Mouse (Mus musculus) cortical plate, adult 2 months (tissue): ENCODE data around the gene Rai1. TPM values are rescaled to one million over a fixed set of nuclear protein-coding genes. Genes with fewer than 3 reads are reported as not detected.
A peak's percentile ranks its signal among the peaks of the same experiment; 100 is the strongest.

ENCODE experiments used
- H3K27ac ChIP-seq: fragments of 200-500 bp; 2 replicates; pipeline ENCODE4 v1.5.1; 2012; ENCODE audit warnings: low read length, control low read depth, inconsistent platforms; ENCODE audit not compliant: insufficient read depth
- H3K4me1 ChIP-seq: fragments of 200-500 bp; 2 replicates; pipeline ENCODE4 v1.6.1; 2011; ENCODE audit warnings: low read length; ENCODE audit not compliant: control insufficient read depth, insufficient read depth
- H3K4me3 ChIP-seq: fragments of 200-500 bp; 2 replicates; pipeline ENCODE4 v1.5.1; 2011; ENCODE audit warnings: mild to moderate bottlenecking, low read length, control low read depth; ENCODE audit not compliant: insufficient read depth
- CTCF ChIP-seq: fragments of 200-500 bp; IDR thresholded peaks from 2 replicates; pipeline ENCODE4 v1.5.1; 2011; ENCODE audit warnings: mild to moderate bottlenecking, control low read depth, low read length; ENCODE audit not compliant: insufficient read depth; ENCODE audit errors: extremely low read depth
- POLR2A ChIP-seq: fragments of 200-500 bp; IDR thresholded peaks from 2 replicates; pipeline ENCODE4 v1.6.1; 2011; ENCODE audit warnings: mild to moderate bottlenecking, low read length, control low read depth; ENCODE audit not compliant: insufficient read depth; ENCODE audit errors: extremely low read depth
- polyA plus RNA-seq: library from polyadenylated mRNA; depleted of rRNA; stranded (reverse); fragments of >200 nt; gene quantifications from 2 replicates; pipeline ENCODE4 v1.2.3, GENCODE M21; 2012

Rai1 gene
- polyA plus RNA-seq, 1 experiment: 41.8 TPM

DNA sequence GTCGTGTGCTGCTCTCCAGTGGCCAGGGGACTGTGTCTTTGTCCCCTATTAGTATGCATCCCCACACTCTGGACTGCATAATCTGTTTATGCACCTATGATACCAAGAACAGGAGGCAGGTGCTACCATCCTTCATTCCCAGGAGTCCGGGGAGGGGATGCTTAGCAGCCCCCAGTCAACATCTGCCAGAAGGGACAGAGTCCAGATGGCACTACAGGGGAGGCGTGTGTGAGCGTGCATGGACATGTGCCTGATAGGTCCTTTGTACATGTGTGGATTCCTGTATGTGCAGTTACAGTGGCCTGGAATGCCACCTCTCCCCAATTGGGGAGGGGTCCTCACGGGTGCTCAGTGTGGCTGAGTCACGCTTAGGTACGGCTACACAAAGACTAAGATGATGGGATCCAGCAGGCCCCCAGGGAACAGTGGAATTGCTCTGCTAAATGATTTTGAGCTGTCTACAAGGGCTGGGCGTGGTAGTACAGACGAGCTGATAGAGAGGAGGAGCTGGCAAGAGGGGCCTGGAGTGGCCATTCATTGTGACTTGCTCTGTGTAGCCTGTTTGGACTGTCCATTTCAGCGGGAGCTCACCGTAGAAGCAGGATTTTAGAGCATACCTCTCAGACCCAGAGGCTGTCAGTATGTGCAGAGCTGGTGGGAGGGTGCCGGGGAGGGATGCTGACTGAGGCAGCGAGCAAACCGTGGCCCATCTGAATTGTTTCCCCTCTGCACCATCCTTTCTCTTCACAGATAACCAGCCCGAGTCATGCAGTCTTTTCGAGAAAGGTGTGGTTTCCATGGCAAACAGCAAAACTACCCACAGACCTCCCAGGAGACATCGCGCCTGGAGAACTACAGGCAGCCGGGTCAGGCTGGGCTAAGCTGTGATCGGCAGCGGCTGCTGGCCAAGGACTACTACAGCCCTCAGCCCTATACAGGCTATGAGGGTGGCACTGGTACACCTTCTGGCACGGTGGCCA lies 79.8 kb downstream of the Rai1 start:
- no peak overlapping the region for H3K4me3 ChIP-seq
- no peak for TF ChIP-seq CTCF
- TF ChIP-seq POLR2A: peak; percentile 46; the same call in 1 of the 2 replicates
- H3K4me1 ChIP-seq: peaks cover 21% of the 10 kb centered on the region
- H3K27ac ChIP-seq: peak overlapping the region; percentile 36

DNA sequence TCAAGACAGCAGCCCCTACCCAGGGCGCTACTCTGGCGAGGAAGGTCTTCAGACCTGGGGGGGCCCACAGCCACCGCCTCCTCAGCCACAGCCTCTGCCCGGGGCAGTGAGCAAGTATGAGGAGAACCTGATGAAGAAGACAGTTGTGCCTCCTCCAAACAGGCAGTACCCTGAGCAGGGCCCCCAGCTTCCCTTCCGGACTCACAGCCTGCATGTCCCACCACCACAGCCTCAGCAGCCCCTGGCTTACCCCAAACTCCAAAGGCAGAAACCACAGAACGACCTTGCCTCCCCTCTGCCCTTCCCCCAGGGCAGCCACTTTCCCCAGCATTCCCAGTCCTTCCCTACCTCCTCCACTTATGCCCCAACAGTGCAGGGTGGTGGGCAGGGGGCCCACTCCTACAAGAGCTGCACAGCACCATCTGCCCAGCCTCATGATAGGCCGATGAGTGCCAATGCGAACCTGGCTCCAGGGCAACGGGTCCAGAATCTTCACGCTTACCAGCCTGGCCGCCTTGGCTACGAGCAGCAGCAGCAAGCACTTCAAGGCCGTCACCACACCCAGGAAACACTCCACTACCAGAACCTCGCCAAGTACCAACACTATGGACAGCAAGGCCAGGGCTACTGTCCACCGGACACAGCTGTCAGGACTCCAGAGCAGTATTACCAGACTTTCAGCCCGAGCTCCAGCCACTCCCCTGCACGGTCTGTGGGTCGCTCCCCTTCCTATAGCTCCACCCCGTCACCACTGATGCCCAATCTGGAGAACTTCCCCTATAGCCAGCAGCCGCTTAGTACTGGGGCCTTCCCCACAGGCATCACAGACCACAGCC lies 80.8 kb downstream of the Rai1 start:
- Histone ChIP-seq H3K4me3 (no peak overlapping the region), H3K27ac (peak overlapping the region; percentile 36), H3K4me1 (peaks cover 21% of the 10 kb centered on the region)
- TF ChIP-seq POLR2A (no peak), CTCF (no peak)

DNA sequence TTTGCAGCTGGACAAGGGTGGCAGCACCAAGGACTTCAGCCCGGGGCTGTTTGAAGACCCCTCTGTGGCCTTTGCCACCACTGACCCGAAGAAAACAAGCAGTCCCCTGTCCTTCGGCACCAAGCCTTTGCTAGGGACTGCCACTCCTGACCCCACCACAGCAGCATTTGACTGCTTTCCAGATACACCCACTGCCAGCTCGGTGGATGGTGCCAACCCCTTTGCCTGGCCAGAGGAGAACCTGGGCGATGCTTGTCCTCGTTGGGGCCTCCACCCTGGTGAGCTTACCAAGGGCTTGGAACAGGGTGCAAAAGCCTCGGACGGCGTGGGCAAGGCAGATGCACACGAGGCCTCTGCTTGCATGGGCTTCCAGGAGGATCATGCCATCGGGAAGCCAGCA lies 82.3 kb downstream of the Rai1 start:
- TF ChIP-seq CTCF: no peak
- TF ChIP-seq POLR2A: no peak
- peaks cover 21% of the 10 kb centered on the region for H3K4me1 ChIP-seq
- H3K4me3 ChIP-seq: no peak overlapping the region
- no peak overlapping the region for H3K27ac ChIP-seq

DNA sequence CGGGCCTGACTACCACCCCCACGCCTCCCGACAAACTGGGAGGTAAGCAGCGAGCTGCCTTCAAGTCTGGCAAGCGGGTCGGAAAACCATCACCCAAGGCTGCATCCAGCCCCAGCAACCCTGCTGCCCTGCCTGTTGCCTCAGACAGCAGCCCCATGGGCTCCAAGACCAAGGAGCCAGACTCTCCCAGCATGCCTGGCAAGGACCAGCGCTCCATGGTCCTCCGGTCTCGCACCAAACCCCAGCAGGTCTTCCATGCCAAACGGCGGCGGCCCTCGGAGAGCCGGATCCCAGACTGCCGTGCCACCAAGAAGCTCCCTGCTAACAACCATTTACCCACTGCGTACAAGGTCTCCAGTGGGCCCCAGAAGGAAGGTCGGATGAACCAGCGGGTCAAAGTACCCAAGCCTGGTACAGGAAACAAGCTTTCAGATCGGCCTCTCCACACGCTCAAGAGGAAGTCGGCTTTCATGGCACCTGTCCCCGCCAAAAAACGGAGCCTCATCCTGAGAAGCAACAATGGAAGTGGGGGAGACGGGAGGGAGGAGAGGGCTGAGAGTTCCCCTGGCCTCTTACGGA lies 83.6 kb downstream of the Rai1 start:
- Histone ChIP-seq H3K27ac (no peak overlapping the region), H3K4me3 (no peak overlapping the region), H3K4me1 (peaks cover 12% of the 10 kb centered on the region)
- no peak for TF ChIP-seq POLR2A
- TF ChIP-seq CTCF: no peak

DNA sequence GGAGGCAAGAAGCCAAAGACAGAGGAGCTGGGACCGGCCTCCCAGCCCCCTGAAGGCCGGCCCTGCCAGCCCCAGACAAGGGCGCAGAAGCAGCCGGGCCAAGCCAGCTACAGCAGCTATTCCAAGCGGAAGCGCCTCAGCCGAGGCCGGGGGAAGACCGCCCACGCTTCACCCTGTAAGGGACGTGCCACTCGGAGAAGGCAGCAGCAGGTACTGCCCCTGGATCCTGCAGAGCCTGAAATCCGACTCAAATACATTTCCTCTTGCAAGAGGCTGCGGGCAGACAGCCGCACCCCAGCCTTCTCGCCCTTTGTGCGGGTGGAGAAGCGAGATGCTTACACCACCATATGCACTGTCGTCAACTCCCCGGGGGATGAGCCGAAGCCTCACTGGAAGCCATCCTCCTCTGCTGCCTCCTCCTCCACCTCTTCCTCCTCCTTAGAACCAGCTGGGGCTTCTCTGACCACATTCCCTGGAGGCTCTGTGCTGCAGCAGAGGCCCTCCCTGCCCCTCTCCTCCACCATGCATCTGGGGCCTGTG lies 84.8 kb downstream of the Rai1 start:
- Histone ChIP-seq H3K4me3 (no peak overlapping the region), H3K4me1 (peaks cover 7% of the 10 kb centered on the region; the same call in 1 of the 2 replicates), H3K27ac (no peak overlapping the region)
- no peak for TF ChIP-seq POLR2A
- TF ChIP-seq CTCF: no peak

DNA sequence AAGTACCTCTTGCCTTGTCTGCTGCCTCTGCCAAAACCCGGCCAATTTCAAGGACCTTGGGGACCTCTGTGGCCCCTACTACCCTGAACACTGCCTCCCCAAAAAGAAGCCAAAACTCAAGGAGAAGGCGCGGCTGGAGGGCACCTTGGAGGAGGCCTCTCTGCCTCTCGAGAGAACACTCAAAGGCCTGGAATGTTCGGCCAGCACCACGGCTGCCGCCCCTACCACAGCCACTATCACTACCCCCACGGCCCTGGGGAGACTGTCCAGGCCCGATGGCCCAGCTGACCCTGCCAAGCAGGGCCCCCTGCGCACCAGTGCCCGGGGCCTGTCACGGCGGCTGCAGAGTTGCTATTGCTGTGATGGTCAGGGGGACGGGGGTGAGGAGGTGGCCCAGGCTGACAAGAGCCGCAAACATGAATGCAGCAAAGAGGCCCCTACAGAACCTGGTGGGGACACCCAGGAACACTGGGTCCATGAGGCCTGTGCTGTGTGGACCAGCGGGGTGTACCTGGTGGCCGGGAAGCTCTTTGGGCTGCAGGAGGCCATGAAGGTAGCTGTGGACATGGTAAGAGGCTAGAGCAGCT lies 85.3 kb downstream of the Rai1 start:
- Histone ChIP-seq H3K4me3 (no peak overlapping the region), H3K27ac (no peak overlapping the region), H3K4me1 (peaks cover 2% of the 10 kb centered on the region; the same call in 1 of the 2 replicates)
- TF ChIP-seq POLR2A: no peak
- no peak for TF ChIP-seq CTCF

DNA sequence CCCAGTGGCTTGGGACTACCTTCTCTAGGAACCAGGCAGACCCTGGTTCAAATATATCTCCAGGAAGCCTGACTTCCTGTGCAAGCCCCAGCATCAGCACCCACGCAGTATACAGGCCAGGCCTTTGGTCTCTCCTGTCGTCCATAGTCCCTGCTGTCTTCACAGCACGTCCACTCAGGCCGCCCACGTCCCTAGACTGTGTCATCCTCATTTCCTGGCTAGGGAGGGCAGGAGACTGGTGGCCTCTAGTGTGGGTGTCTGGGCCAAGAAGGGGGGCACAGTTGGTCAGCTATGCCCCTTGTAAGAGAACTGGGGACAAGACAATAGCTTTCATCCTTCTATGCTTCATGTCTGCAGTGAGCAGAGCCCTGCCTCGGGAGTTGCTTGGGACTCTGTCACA lies 87.7 kb downstream of the Rai1 start:
- H3K27ac ChIP-seq: no peak overlapping the region
- H3K4me1 ChIP-seq: no peaks in the 10 kb centered on the region
- no peak overlapping the region for H3K4me3 ChIP-seq
- TF ChIP-seq POLR2A: no peak

DNA sequence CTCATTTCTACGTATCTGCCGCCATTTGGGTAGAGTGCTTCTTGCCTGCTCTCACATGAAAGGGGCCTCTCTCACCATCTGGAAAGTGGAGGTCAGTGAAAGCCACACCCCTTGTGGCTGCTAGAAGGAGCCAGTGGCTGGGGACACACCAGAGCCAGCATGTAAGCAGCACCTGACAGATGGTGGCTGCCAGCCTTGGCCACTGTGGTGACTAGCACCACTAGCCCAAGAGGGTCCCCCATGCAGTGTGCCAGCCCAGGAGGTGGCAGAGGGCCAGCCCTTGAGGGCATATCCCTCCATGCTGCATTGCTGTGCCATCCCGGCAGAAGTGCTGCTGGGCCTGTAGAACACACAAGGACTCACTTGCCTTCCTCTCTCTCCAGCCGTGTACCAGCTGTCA lies 88.7 kb downstream of the Rai1 start:
- Histone ChIP-seq H3K4me1 (no peaks in the 10 kb centered on the region), H3K27ac (no peak overlapping the region), H3K4me3 (no peak overlapping the region)
- TF ChIP-seq POLR2A (no peak), CTCF (no peak)

DNA sequence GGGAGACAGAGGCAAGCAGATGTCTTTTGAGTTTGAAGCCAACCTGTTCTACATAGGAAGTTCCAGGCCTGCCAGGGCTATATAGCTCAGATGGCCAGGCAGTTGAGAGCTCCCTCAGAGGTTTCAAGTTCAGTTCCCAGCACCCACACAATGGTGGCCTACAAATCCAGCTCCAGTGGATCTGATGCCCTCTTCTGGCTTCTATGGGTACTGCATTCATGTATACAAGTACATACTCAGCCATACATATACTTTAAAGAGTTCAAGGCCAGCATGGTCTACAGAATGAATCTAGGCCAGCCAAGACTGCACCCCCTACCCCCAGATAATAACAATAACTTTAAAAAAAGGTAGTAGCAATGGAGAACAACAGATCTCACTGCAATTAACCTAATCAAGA lies 90.3 kb downstream of the Rai1 start:
- Histone ChIP-seq H3K4me1 (no peaks in the 10 kb centered on the region), H3K27ac (no peak overlapping the region), H3K4me3 (no peak overlapping the region)
- TF ChIP-seq CTCF (peak; percentile 20; the same call in 1 of the 2 replicates), POLR2A (no peak)
